Mouse (Mus musculus) erythroid progenitor cell, adult 5-6 weeks (primary cell): ENCODE results near the gene Pparg. TPM values are rescaled to one million over a fixed set of nuclear protein-coding genes. Genes with fewer than 3 reads are reported as not detected.

Experiments
- ATAC-seq: replicated peaks from 2 replicates; pipeline ENCODE4 v1.8.0; 2016; ENCODE audit warnings: moderate number of reproducible peaks, mild to moderate bottlenecking, moderate TSS enrichment, inconsistent platforms; ENCODE audit not compliant: poor library complexity, low FRiP score, severe bottlenecking
- total RNA-seq, 2 experiments: library from RNA; stranded (forward) in 1 of 2; stranded (reverse) in 1 of 2; fragments of 150-400 nt in 1 of 2; fragments of 186-747, 209-891 nt in 1 of 2; gene quantifications; 2 replicates each; pipeline versions ENCODE4 v1.2.3 to v1.2.4; 2015 to 2017; ENCODE audit warnings: low replicate concordance in 2 of 2

Pparg gene
- total RNA-seq, 2 experiments from 2014 or later = 5.0 to 46.5 TPM

GRCm38 (mm10) chr6:115349641-115350464, 10.9 kb upstream of the Pparg start:
- no peak for ATAC-seq

GRCm38 (mm10) chr6:115361606-115362462, 1.1 kb downstream of the Pparg start:
- ATAC-seq = no peak

- no peak for ATAC-seq
Measured at GRCm38 (mm10) chr6:115366869-115367610, 6.3 kb downstream of the Pparg start.

GRCm38 (mm10) chr6:115374871-115375852, 14.4 kb downstream of the Pparg start:
- ATAC-seq = no peak

GRCm38 (mm10) chr6:115380596-115380995, 19.8 kb downstream of the Pparg start:
- no peak for ATAC-seq

GRCm38 (mm10) chr6:115382712-115383111, 22.0 kb downstream of the Pparg start:
- no peak for ATAC-seq

GRCm38 (mm10) chr6:115389945-115390540, 29.3 kb downstream of the Pparg start:
- ATAC-seq = no peak

- no peak for ATAC-seq
Measured at GRCm38 (mm10) chr6:115396911-115397310, 36.2 kb downstream of the Pparg start.

GRCm38 (mm10) chr6:115404354-115404753, 43.6 kb downstream of the Pparg start:
- no peak for ATAC-seq

- ATAC-seq = no peak
Measured at GRCm38 (mm10) chr6:115411477-115411876, 50.7 kb downstream of the Pparg start.

GRCm38 (mm10) chr6:115418171-115418570, 57.4 kb downstream of the Pparg start:
- no peak for ATAC-seq

GRCm38 (mm10) chr6:115418964-115419363, 58.2 kb downstream of the Pparg start:
- ATAC-seq = no peak

GRCm38 (mm10) chr6:115420963-115421362, 60.2 kb downstream of the Pparg start:
- no peak for ATAC-seq

- no peak for ATAC-seq
Measured at GRCm38 (mm10) chr6:115421665-115422064, 60.9 kb downstream of the Pparg start.

- no peak for ATAC-seq
Measured at GRCm38 (mm10) chr6:115424433-115424832, 63.7 kb downstream of the Pparg start.

GRCm38 (mm10) chr6:115432726-115433125, 72.0 kb downstream of the Pparg start:
- ATAC-seq = no peak

- no peak for ATAC-seq
Measured at GRCm38 (mm10) chr6:115434054-115434453, 73.3 kb downstream of the Pparg start.

GRCm38 (mm10) chr6:115434816-115435215, 74.1 kb downstream of the Pparg start:
- no peak for ATAC-seq
